Mouse (Mus musculus) CH12.LX (cell line): ENCODE results near the gene Sap30.

Experiments used
- CHD1 ChIP-seq: IDR thresholded peaks from 2 replicates; pipeline ENCODE4 v1.6.1; 2012; ENCODE audit warnings: low read depth, low read length, improper control_type of control experiment, inconsistent platforms
- CTCF ChIP-seq, 2 experiments: IDR thresholded peaks in 1 of 2; conservative IDR thresholded peaks in 1 of 2; 2 replicates each; pipeline ENCODE4 v1.5.1; 2011 to 2012; ENCODE audit warnings: low read depth in 2 of 2, low read length in 2 of 2, improper control_type of control experiment in 1 of 2, inconsistent platforms in 1 of 2, mild to moderate bottlenecking in 1 of 2, moderate library complexity in 1 of 2
- EP300 ChIP-seq: IDR thresholded peaks from 2 replicates; pipeline ENCODE4 v1.6.1; 2011; ENCODE audit warnings: low read length, improper control_type of control experiment
- JUN ChIP-seq: IDR thresholded peaks from 2 replicates; pipeline ENCODE4 v1.6.1; 2011; ENCODE audit warnings: low read depth, mild to moderate bottlenecking, low read length, improper control_type of control experiment, moderate library complexity; ENCODE audit not compliant: insufficient read depth
- MAX ChIP-seq: IDR thresholded peaks from 2 replicates; pipeline ENCODE4 v1.6.1; 2011; ENCODE audit warnings: low read length, improper control_type of control experiment
- POLR2A ChIP-seq: IDR thresholded peaks from 2 replicates; pipeline ENCODE4 v1.6.1; 2011; ENCODE audit warnings: low read depth, mild to moderate bottlenecking, improper control_type of control experiment, low read length
- POLR2AphosphoS2 ChIP-seq: IDR thresholded peaks from 2 replicates; pipeline ENCODE4 v1.6.1; 2011; ENCODE audit warnings: low read depth, low read length, improper control_type of control experiment
- TBP ChIP-seq: conservative IDR thresholded peaks from 2 replicates; pipeline ENCODE4 v1.6.1; 2011; ENCODE audit warnings: low read depth, low read length, improper control_type of control experiment
- USF1 ChIP-seq: IDR thresholded peaks from 2 replicates; pipeline ENCODE4 v1.6.1; 2014; ENCODE audit warnings: low read depth, mild to moderate bottlenecking, inconsistent platforms, low read length, improper control_type of control experiment
- USF2 ChIP-seq: conservative IDR thresholded peaks from 2 replicates; pipeline ENCODE4 v1.6.1; 2011; ENCODE audit warnings: low read depth, low read length, improper control_type of control experiment

- no peak for TF ChIP-seq CHD1
- no peak for TF ChIP-seq CTCF (conservative IDR thresholded peaks at IDR 0.05 in 1 of 2, IDR thresholded peaks at IDR 0.05 in 1 of 2; ENCODE audit: low read depth in 2 of 2, low read length in 2 of 2)
- no peak for TF ChIP-seq MAX
- TF ChIP-seq TBP, result no peak
- TF ChIP-seq USF1, result no peak
- TF ChIP-seq EP300, result no peak
- no peak for TF ChIP-seq POLR2A
- TF ChIP-seq JUN, result no peak
- no peak for TF ChIP-seq POLR2AphosphoS2
- TF ChIP-seq USF2, result no peak
These were observed 46.1 kb downstream of the Sap30 start for GRCm38 (mm10) chr8:57441556-57441955.
